Mouse (Mus musculus): ENCODE measurements around the gene Scaf8. TPM values are rescaled to one million over a fixed set of nuclear protein-coding genes. Genes with fewer than 3 reads are reported as not detected.
A peak's percentile ranks its signal among the peaks of the same experiment; 100 is the strongest.
"Not testable (repeated sequence)": the region's sequence is repeated elsewhere in the genome, so short reads cannot be mapped to it uniquely, and the experiment has no call there.

Scaf8 gene
- polyA plus RNA-seq, 1 experiment from 2014 or later: 14.2 TPM

GRCm38 (mm10) chr17:3180425-3180945 is 65.7 kb downstream of the Scaf8 start:
- not testable (repeated sequence) for H3K9ac ChIP-seq (replicated peaks); H3K4me3 ChIP-seq (replicated peaks); H3K4me1 ChIP-seq; H3K4me2 ChIP-seq; H3K27ac ChIP-seq (replicated peaks); ATAC-seq (ENCODE audit: low FRiP score); H3K27me3 ChIP-seq (replicated peaks); H3K9me3 ChIP-seq (replicated peaks)
- peaks cover 26% of the 10 kb centered on the region for H3K36me3 ChIP-seq
- 96% methylated on average over 1 of the region's 1 CpGs for WGBS

- H3K36me3 ChIP-seq: peaks cover 58% of the 10 kb centered on the region
- not testable (repeated sequence) for H3K4me2 ChIP-seq; H3K9ac ChIP-seq (replicated peaks); ATAC-seq (ENCODE audit: low FRiP score); H3K4me1 ChIP-seq; H3K27ac ChIP-seq (replicated peaks); H3K4me3 ChIP-seq (replicated peaks); H3K9me3 ChIP-seq (replicated peaks); H3K27me3 ChIP-seq (replicated peaks)
Observed at GRCm38 (mm10) chr17:3195483-3195882, 80.7 kb downstream of the Scaf8 start.

GRCm38 (mm10) chr17:3200328-3200727 is 85.6 kb downstream of the Scaf8 start:
- no peak overlapping the region for H3K4me3 ChIP-seq (replicated peaks)
- no peak overlapping the region for H3K4me2 ChIP-seq
- H3K27me3 ChIP-seq (replicated peaks): no peaks in the 10 kb centered on the region
- H3K27ac ChIP-seq (replicated peaks): no peak overlapping the region
- H3K36me3 ChIP-seq: peaks cover 33% of the 10 kb centered on the region
- no peak overlapping the region for H3K9ac ChIP-seq (replicated peaks)
- no peaks in the 10 kb centered on the region for H3K9me3 ChIP-seq (replicated peaks)
- H3K4me1 ChIP-seq: peaks cover 4% of the 10 kb centered on the region; the same call in 1 of the 2 replicates
- peak; percentile 45; the same call in 1 of the 2 replicates for ATAC-seq (ENCODE audit: low FRiP score)
- 84% methylated on average over 8 of the region's 8 CpGs for WGBS

GRCm38 (mm10) chr17:3203916-3204315 is 89.1 kb downstream of the Scaf8 start:
- Histone ChIP-seq H3K9ac (replicated peaks) (no peak overlapping the region), H3K27me3 (replicated peaks) (no peaks in the 10 kb centered on the region), H3K4me3 (replicated peaks) (no peak overlapping the region), H3K4me1 (peaks cover 4% of the 10 kb centered on the region; the same call in 1 of the 2 replicates), H3K9me3 (replicated peaks) (no peaks in the 10 kb centered on the region), H3K36me3 (peaks cover 10% of the 10 kb centered on the region; the same call in 1 of the 2 replicates), H3K27ac (replicated peaks) (no peak overlapping the region), H3K4me2 (no peak overlapping the region)
- 81% methylated on average over 4 of the region's 4 CpGs for WGBS
- no peak for ATAC-seq (ENCODE audit: low FRiP score)

GRCm38 (mm10) chr17:3204826-3205405 is 90.1 kb downstream of the Scaf8 start:
- Histone ChIP-seq H3K4me2 (no peak overlapping the region), H3K36me3 (peaks cover 10% of the 10 kb centered on the region; the same call in 1 of the 2 replicates), H3K27me3 (replicated peaks) (no peaks in the 10 kb centered on the region), H3K4me3 (replicated peaks) (no peak overlapping the region), H3K9me3 (replicated peaks) (no peaks in the 10 kb centered on the region), H3K27ac (replicated peaks) (no peak overlapping the region), H3K9ac (replicated peaks) (no peak overlapping the region), H3K4me1 (peaks cover 7% of the 10 kb centered on the region; the same call in 1 of the 2 replicates)
- 91% methylated on average over 7 of the region's 7 CpGs for WGBS
- no peak for ATAC-seq (ENCODE audit: low FRiP score)

GRCm38 (mm10) chr17:3206527-3207398 is 92.0 kb downstream of the Scaf8 start:
- peak overlapping the region; percentile 37; the same call in 1 of the 2 replicates for H3K27ac ChIP-seq (replicated peaks)
- no peak overlapping the region for H3K4me2 ChIP-seq
- no peaks in the 10 kb centered on the region for H3K27me3 ChIP-seq (replicated peaks)
- H3K4me1 ChIP-seq: peaks cover 16% of the 10 kb centered on the region
- no peaks in the 10 kb centered on the region for H3K9me3 ChIP-seq (replicated peaks)
- H3K4me3 ChIP-seq (replicated peaks): no peak overlapping the region
- no peak overlapping the region for H3K9ac ChIP-seq (replicated peaks)
- WGBS: 62% methylated on average over 2 of the region's 2 CpGs
- peaks cover 3% of the 10 kb centered on the region; the same call in 1 of the 2 replicates for H3K36me3 ChIP-seq
- no peak for ATAC-seq (ENCODE audit: low FRiP score)

GRCm38 (mm10) chr17:3207529-3208240 is 92.9 kb downstream of the Scaf8 start:
- Histone ChIP-seq H3K4me2 (no peak overlapping the region), H3K27ac (replicated peaks) (no peak overlapping the region), H3K4me1 (peaks cover 20% of the 10 kb centered on the region), H3K9ac (replicated peaks) (no peak overlapping the region), H3K4me3 (replicated peaks) (no peak overlapping the region), H3K9me3 (replicated peaks) (no peaks in the 10 kb centered on the region), H3K27me3 (replicated peaks) (no peaks in the 10 kb centered on the region), H3K36me3 (peaks cover 3% of the 10 kb centered on the region; the same call in 1 of the 2 replicates)
- 92% methylated on average over 6 of the region's 6 CpGs for WGBS
- ATAC-seq (ENCODE audit: low FRiP score): no peak

- peaks cover 3% of the 10 kb centered on the region; the same call in 1 of the 2 replicates for H3K36me3 ChIP-seq
- 97% methylated on average over 1 of the region's 1 CpGs for WGBS
- H3K9me3 ChIP-seq (replicated peaks): no peaks in the 10 kb centered on the region
- no peak overlapping the region for H3K4me2 ChIP-seq
- H3K4me3 ChIP-seq (replicated peaks): no peak overlapping the region
- no peaks in the 10 kb centered on the region for H3K27me3 ChIP-seq (replicated peaks)
- no peak overlapping the region for H3K27ac ChIP-seq (replicated peaks)
- peaks cover 23% of the 10 kb centered on the region for H3K4me1 ChIP-seq
- no peak for ATAC-seq (ENCODE audit: low FRiP score)
- H3K9ac ChIP-seq (replicated peaks): no peak overlapping the region
Observed at GRCm38 (mm10) chr17:3208471-3208870, 93.7 kb downstream of the Scaf8 start.

- no peak overlapping the region for H3K4me2 ChIP-seq
- H3K9me3 ChIP-seq (replicated peaks): no peaks in the 10 kb centered on the region
- peaks cover 3% of the 10 kb centered on the region; the same call in 1 of the 2 replicates for H3K36me3 ChIP-seq
- H3K9ac ChIP-seq (replicated peaks): no peak overlapping the region
- H3K27ac ChIP-seq (replicated peaks): no peak overlapping the region
- H3K27me3 ChIP-seq (replicated peaks): no peaks in the 10 kb centered on the region
- H3K4me3 ChIP-seq (replicated peaks): no peak overlapping the region
- peaks cover 23% of the 10 kb centered on the region for H3K4me1 ChIP-seq
- 90% methylated on average over 4 of the region's 4 CpGs for WGBS
- ATAC-seq (ENCODE audit: low FRiP score): no peak
Observed at GRCm38 (mm10) chr17:3209581-3209980, 94.8 kb downstream of the Scaf8 start.

GRCm38 (mm10) chr17:3210134-3210533 is 95.4 kb downstream of the Scaf8 start:
- H3K27ac ChIP-seq (replicated peaks): no peak overlapping the region
- no peak overlapping the region for H3K4me3 ChIP-seq (replicated peaks)
- no peaks in the 10 kb centered on the region for H3K9me3 ChIP-seq (replicated peaks)
- H3K4me1 ChIP-seq: peaks cover 23% of the 10 kb centered on the region
- no peaks in the 10 kb centered on the region for H3K27me3 ChIP-seq (replicated peaks)
- H3K4me2 ChIP-seq: no peak overlapping the region
- peaks cover 5% of the 10 kb centered on the region; the same call in 1 of the 2 replicates for H3K36me3 ChIP-seq
- 92% methylated on average over 5 of the region's 5 CpGs for WGBS
- no peak overlapping the region for H3K9ac ChIP-seq (replicated peaks)
- no peak for ATAC-seq (ENCODE audit: low FRiP score)

GRCm38 (mm10) chr17:3212105-3212504 is 97.3 kb downstream of the Scaf8 start:
- H3K4me2 ChIP-seq: no peak overlapping the region
- no peak overlapping the region for H3K27ac ChIP-seq (replicated peaks)
- peaks cover 23% of the 10 kb centered on the region for H3K4me1 ChIP-seq
- ATAC-seq (ENCODE audit: low FRiP score): peak; percentile 32; the same call in 1 of the 2 replicates
- peaks cover 8% of the 10 kb centered on the region; the same call in 1 of the 2 replicates for H3K36me3 ChIP-seq
- WGBS: 56% methylated on average over 4 of the region's 4 CpGs
- H3K4me3 ChIP-seq (replicated peaks): no peak overlapping the region
- H3K27me3 ChIP-seq (replicated peaks): no peaks in the 10 kb centered on the region
- no peak overlapping the region for H3K9ac ChIP-seq (replicated peaks)
- H3K9me3 ChIP-seq (replicated peaks): no peaks in the 10 kb centered on the region
